Mouse (Mus musculus): ENCODE measurements around the gene Spc25. TPM values are rescaled to one million over a fixed set of nuclear protein-coding genes. Genes with fewer than 3 reads are reported as not detected.
A peak's percentile ranks its signal among the peaks of the same experiment; 100 is the strongest.

Gene Spc25
- polyA plus RNA-seq (2015; fragmentation: Nextera tagmentation; extraction: Ambion mirVana), result 113 and 123 TPM in 2 replicates

DNA sequence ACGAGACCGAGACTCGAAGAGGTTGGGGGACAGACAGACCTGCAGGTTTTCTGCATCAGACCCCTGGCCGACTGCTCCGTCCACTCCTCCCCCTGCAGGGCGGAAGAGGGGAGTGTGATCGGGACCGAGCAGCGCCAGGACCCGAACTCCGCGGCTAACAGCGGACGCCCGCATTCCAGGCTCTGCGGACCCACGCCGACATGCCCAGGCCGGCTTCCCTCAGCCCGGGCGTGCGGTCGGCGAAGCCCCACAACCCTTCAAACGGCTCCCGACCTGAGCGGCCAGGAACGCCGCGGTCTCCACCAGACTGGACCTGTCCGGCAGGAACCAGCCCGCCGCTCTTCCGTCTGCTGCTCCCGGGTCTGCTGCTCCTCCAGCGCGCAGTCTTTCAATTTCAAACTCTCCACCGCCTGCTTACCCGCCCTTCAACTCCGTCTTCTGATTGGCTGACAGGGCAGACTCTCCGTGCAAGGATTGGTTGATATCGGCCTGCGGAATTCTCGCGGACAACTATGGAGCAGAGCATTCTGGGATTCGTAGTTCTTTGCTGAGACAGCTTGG lies at the start of gene Spc25:
Gene Spc25, minus strand, starts transcription at position 404 of the 561 bp plus-strand sequence.
- Histone ChIP-seq H3K27ac (ENCODE audit: low read length) (peak within 1 kb of the TSS; percentile 84), H3K4me3 (ENCODE audit: low read length) (peak within 1 kb of the TSS; percentile 98), H3K36me3 (ENCODE audit: control insufficient read depth, insufficient read depth, low read length) (0 out of 2 replicates have a peak, but pooled peaks cover 8% of the 10 kb centered on the region), H3K9ac (ENCODE audit: low read depth, low read length) (peak within 1 kb of the TSS; percentile 88), H3K4me1 (ENCODE audit: control insufficient read depth, insufficient read depth, low read length) (peaks cover 10% of the 10 kb centered on the region), H3K9me3 (ENCODE audit: control insufficient read depth, low read length) (no peaks in the 10 kb centered on the region), H3K4me2 (ENCODE audit: low read depth, low read length) (peak within 1 kb of the TSS; percentile 66), H3K27me3 (replicated peaks; ENCODE audit: control insufficient read depth, insufficient read depth, low read length) (no peaks in the 10 kb centered on the region)
- peak; percentile 99 for ATAC-seq
- WGBS, result under 1% methylated on average over 44 of the region's 46 CpGs

- Histone ChIP-seq H3K27ac (ENCODE audit: low read length) (no peak overlapping the region), H3K27me3 (replicated peaks; ENCODE audit: control insufficient read depth, insufficient read depth, low read length) (no peaks in the 10 kb centered on the region), H3K4me2 (ENCODE audit: low read depth, low read length) (no peak overlapping the region), H3K4me1 (ENCODE audit: control insufficient read depth, insufficient read depth, low read length) (no peaks in the 10 kb centered on the region), H3K36me3 (ENCODE audit: control insufficient read depth, insufficient read depth, low read length) (no peaks in the 10 kb centered on the region), H3K9me3 (ENCODE audit: control insufficient read depth, low read length) (no peaks in the 10 kb centered on the region), H3K4me3 (ENCODE audit: low read length) (no peak overlapping the region), H3K9ac (ENCODE audit: low read depth, low read length) (no peak overlapping the region)
- 70% methylated on average over 16 of the region's 16 CpGs for WGBS
- no peak for ATAC-seq
These were observed 42.3 kb upstream of the Spc25 start for GRCm38 (mm10) chr2:69248221-69248755.

DNA sequence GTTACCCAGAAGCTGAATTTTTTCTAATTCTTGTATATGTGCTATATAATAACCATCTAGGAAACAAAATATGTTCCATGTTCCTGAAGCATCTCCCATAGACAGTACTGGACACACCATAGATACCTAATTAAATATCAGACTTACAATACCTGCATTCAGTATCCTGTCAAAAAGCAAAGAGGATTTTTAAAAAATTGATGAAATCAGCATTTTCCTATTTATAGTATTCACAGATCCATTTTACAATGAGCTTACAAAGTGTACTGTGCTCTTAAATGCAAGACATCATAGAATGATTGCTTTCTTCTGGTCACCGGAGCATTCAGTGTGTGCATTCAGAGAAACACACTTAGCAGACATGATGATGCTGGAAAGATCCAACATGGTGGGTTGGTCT lies 41.1 kb upstream of the Spc25 start:
- Histone ChIP-seq H3K4me2 (ENCODE audit: low read depth, low read length) (no peak overlapping the region), H3K27ac (ENCODE audit: low read length) (no peak overlapping the region), H3K9me3 (ENCODE audit: control insufficient read depth, low read length) (no peaks in the 10 kb centered on the region), H3K27me3 (replicated peaks; ENCODE audit: control insufficient read depth, insufficient read depth, low read length) (no peaks in the 10 kb centered on the region), H3K4me3 (ENCODE audit: low read length) (no peak overlapping the region), H3K4me1 (ENCODE audit: control insufficient read depth, insufficient read depth, low read length) (no peaks in the 10 kb centered on the region), H3K36me3 (ENCODE audit: control insufficient read depth, insufficient read depth, low read length) (no peaks in the 10 kb centered on the region), H3K9ac (ENCODE audit: low read depth, low read length) (no peak overlapping the region)
- WGBS, result 93% methylated on average over 1 of the region's 1 CpGs
- ATAC-seq, result no peak

DNA sequence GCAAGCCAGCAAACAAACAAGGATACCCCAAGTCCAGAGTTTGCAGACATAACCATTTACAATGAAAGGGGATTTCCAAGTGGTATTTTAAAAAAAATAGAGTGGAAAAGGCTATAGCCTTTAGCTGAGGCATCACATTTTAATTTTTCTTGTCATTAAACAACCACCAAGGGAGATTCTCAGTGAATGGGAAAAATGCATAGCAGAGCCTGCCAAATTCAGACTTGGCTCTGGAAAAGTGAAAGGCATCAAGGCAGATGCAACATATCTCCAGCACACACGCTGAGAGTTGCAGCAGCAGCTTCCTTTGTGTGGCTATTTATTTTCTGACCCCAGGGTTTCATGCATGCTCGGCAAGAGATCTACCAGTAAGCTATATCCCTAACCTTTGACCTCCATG lies 38.9 kb upstream of the Spc25 start:
- H3K4me3 ChIP-seq (ENCODE audit: low read length), result no peak overlapping the region
- H3K27ac ChIP-seq (ENCODE audit: low read length), result no peak overlapping the region
- no peaks in the 10 kb centered on the region for H3K36me3 ChIP-seq (ENCODE audit: control insufficient read depth, insufficient read depth, low read length)
- no peaks in the 10 kb centered on the region for H3K27me3 ChIP-seq (replicated peaks; ENCODE audit: control insufficient read depth, insufficient read depth, low read length)
- no peaks in the 10 kb centered on the region for H3K9me3 ChIP-seq (ENCODE audit: control insufficient read depth, low read length)
- no peak overlapping the region for H3K9ac ChIP-seq (ENCODE audit: low read depth, low read length)
- no peak for ATAC-seq
- H3K4me1 ChIP-seq (ENCODE audit: control insufficient read depth, insufficient read depth, low read length), result no peaks in the 10 kb centered on the region
- H3K4me2 ChIP-seq (ENCODE audit: low read depth, low read length), result no peak overlapping the region
- 44% methylated on average over 2 of the region's 2 CpGs for WGBS

- no peaks in the 10 kb centered on the region for H3K9me3 ChIP-seq (ENCODE audit: control insufficient read depth, low read length)
- H3K9ac ChIP-seq (ENCODE audit: low read depth, low read length), result no peak overlapping the region
- ATAC-seq, result peak; percentile 44; the same call in 1 of the 2 replicates
- H3K4me2 ChIP-seq (ENCODE audit: low read depth, low read length), result no peak overlapping the region
- H3K27me3 ChIP-seq (replicated peaks; ENCODE audit: control insufficient read depth, insufficient read depth, low read length), result no peaks in the 10 kb centered on the region
- H3K27ac ChIP-seq (ENCODE audit: low read length), result no peak overlapping the region
- H3K4me1 ChIP-seq (ENCODE audit: control insufficient read depth, insufficient read depth, low read length), result no peaks in the 10 kb centered on the region
- H3K4me3 ChIP-seq (ENCODE audit: low read length), result no peak overlapping the region
- WGBS, result 60% methylated on average over 9 of the region's 9 CpGs
- H3K36me3 ChIP-seq (ENCODE audit: control insufficient read depth, insufficient read depth, low read length), result no peaks in the 10 kb centered on the region
These were observed 33.3 kb upstream of the Spc25 start for GRCm38 (mm10) chr2:69239315-69239714.

DNA sequence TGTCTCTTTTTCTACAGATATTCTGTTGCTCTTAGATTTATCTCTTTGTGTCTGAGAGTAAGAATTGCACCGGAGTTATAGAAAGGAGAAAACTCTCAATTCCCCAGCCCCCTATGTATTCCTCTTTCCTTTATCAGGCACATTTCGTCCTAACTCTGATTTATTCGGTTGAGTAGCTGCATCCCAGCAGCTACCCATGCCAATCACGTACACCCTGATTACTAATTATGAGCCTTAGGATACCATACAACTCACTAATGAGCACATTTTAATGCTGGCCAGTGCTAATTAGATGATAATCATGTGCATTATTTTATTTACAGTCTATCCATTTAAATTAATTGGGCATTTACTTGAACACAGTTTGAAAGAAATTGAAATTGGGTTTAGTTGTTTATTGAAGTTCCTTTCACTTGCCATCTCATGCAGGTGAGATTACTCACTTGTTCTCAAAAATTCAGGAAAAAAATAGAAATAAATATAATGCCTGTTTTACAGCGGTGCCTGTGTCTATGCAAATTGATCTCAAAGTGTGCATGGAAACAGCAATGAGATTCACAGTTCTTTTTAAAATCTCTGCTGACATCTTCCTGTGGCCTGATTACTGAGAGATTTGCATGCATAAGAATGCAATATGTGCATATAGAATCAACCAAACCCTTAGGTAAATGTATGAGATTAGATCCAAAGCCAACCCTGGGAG lies 29.1 kb upstream of the Spc25 start:
- WGBS, result 76% methylated on average over 5 of the region's 5 CpGs
- H3K9ac ChIP-seq (ENCODE audit: low read depth, low read length), result no peak overlapping the region
- ATAC-seq, result no peak

DNA sequence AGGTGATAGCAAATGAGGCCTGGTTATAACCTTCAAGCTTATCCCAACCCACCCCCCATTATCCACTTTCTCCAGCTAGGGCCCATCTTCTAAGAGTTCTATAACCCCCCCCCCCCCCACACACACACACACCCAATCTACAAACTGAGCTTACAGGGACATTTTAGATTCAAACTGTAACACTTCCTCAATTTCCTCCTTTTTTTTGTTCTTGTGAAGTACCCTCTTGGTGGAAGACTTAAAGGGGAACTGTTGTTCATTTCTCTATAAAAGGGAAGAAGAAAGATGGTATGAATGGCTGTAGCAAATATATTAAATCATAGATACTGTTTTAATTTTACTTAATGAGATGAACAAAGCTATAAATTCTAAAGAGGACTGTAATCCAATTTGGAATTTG lies 26.1 kb upstream of the Spc25 start:
- ATAC-seq, result no peak
- H3K9ac ChIP-seq (ENCODE audit: low read depth, low read length), result no peak overlapping the region
- no peak overlapping the region for H3K27ac ChIP-seq (ENCODE audit: low read length)
- H3K9me3 ChIP-seq (ENCODE audit: control insufficient read depth, low read length), result no peaks in the 10 kb centered on the region
- no peak overlapping the region for H3K4me2 ChIP-seq (ENCODE audit: low read depth, low read length)
- no peaks in the 10 kb centered on the region for H3K4me1 ChIP-seq (ENCODE audit: control insufficient read depth, insufficient read depth, low read length)
- H3K4me3 ChIP-seq (ENCODE audit: low read length), result no peak overlapping the region
- H3K36me3 ChIP-seq (ENCODE audit: control insufficient read depth, insufficient read depth, low read length), result no peaks in the 10 kb centered on the region
- H3K27me3 ChIP-seq (replicated peaks; ENCODE audit: control insufficient read depth, insufficient read depth, low read length), result no peaks in the 10 kb centered on the region

More for the DNA sequence above, 29.1 kb upstream of the Spc25 start:
- no peaks in the 10 kb centered on the region for H3K36me3 ChIP-seq (ENCODE audit: control insufficient read depth, insufficient read depth, low read length)
- H3K4me2 ChIP-seq (ENCODE audit: low read depth, low read length), result no peak overlapping the region
- H3K4me1 ChIP-seq (ENCODE audit: control insufficient read depth, insufficient read depth, low read length), result no peaks in the 10 kb centered on the region
- H3K27ac ChIP-seq (ENCODE audit: low read length), result no peak overlapping the region
- no peaks in the 10 kb centered on the region for H3K27me3 ChIP-seq (replicated peaks; ENCODE audit: control insufficient read depth, insufficient read depth, low read length)
- H3K9me3 ChIP-seq (ENCODE audit: control insufficient read depth, low read length), result no peaks in the 10 kb centered on the region
- no peak overlapping the region for H3K4me3 ChIP-seq (ENCODE audit: low read length)

DNA sequence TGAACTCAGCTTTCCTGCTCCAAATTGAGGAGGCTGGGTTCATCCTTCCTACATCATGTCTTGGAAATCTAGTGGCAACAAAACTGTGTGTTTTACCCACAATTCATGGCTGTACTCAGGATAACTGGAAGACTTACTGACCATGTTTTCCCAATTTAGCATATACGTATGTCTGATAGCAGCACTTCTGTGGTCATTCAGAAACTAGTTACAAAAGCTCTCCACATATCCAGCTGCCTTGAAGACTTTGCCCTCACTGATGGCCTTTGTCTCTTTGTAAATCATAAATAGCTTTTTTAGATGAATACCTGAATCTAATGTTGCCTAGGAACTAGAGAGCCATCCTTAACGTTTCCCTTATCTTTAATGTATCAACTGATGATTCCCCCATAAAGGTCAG lies 24.1 kb upstream of the Spc25 start:
- H3K9me3 ChIP-seq (ENCODE audit: control insufficient read depth, low read length), result no peaks in the 10 kb centered on the region
- H3K4me1 ChIP-seq (ENCODE audit: control insufficient read depth, insufficient read depth, low read length), result no peaks in the 10 kb centered on the region
- no peaks in the 10 kb centered on the region for H3K27me3 ChIP-seq (replicated peaks; ENCODE audit: control insufficient read depth, insufficient read depth, low read length)
- H3K27ac ChIP-seq (ENCODE audit: low read length), result no peak overlapping the region
- H3K36me3 ChIP-seq (ENCODE audit: control insufficient read depth, insufficient read depth, low read length), result no peaks in the 10 kb centered on the region
- 55% methylated on average over 2 of the region's 2 CpGs for WGBS
- no peak overlapping the region for H3K4me3 ChIP-seq (ENCODE audit: low read length)
- no peak overlapping the region for H3K4me2 ChIP-seq (ENCODE audit: low read depth, low read length)
- H3K9ac ChIP-seq (ENCODE audit: low read depth, low read length), result no peak overlapping the region
- ATAC-seq, result peak; percentile 68

DNA sequence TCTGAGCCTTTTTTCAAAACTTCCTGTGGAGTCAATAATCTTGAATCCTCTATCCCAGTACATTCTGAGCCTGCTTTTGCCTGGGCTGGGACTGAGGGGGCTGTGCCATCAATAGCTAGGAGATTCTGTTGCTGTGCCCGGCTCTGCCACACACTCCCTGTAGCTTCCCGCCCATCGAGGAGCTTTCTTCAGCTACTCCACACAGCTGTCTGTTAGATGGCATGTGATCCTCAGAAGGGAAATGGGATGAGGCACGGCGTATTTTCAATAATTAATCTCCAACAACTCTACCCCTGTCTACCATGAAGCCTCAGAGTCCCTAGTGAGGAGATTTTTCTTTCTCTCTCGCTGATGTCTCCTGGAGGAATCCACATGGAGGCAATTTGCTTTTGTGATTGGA lies 22.6 kb upstream of the Spc25 start:
- Histone ChIP-seq H3K9ac (ENCODE audit: low read depth, low read length) (no peak overlapping the region), H3K36me3 (ENCODE audit: control insufficient read depth, insufficient read depth, low read length) (no peaks in the 10 kb centered on the region), H3K4me3 (ENCODE audit: low read length) (no peak overlapping the region), H3K27me3 (replicated peaks; ENCODE audit: control insufficient read depth, insufficient read depth, low read length) (no peaks in the 10 kb centered on the region), H3K27ac (ENCODE audit: low read length) (no peak overlapping the region), H3K9me3 (ENCODE audit: control insufficient read depth, low read length) (no peaks in the 10 kb centered on the region), H3K4me1 (ENCODE audit: control insufficient read depth, insufficient read depth, low read length) (no peaks in the 10 kb centered on the region), H3K4me2 (ENCODE audit: low read depth, low read length) (no peak overlapping the region)
- 88% methylated on average over 6 of the region's 6 CpGs for WGBS
- ATAC-seq, result no peak

All from intestine, embryonic 16.5 days (tissue).